Mouse (Mus musculus) limb, embryonic 15.5 days (tissue): ENCODE data around the gene Mtf1. TPM values are rescaled to one million over a fixed set of nuclear protein-coding genes. Genes with fewer than 3 reads are reported as not detected.

Source experiments
- ATAC-seq: fragments of 200-750 bp; cut with Nextera tagmentation; 2 replicates; pipeline ENCODE4 v1.8.0; 2017; ENCODE audit warnings: low read depth, moderate TSS enrichment; ENCODE audit not compliant: insufficient number of reproducible peaks, low FRiP score, low TSS enrichment
- H3K27ac ChIP-seq: fragments of 300-500 bp; sonication (generic); 2 replicates; pipeline ENCODE4 v1.5.1; 2015; ENCODE audit warnings: moderate library complexity, mild to moderate bottlenecking, inconsistent platforms
- H3K27me3 ChIP-seq: fragments of 300-500 bp; sonication (generic); 2 replicates; pipeline ENCODE4 v1.6.1; 2015; ENCODE audit warnings: inconsistent platforms
- H3K36me3 ChIP-seq: fragments of 300-500 bp; sonication (generic); 2 replicates; pipeline ENCODE4 v1.6.1; 2015; ENCODE audit warnings: inconsistent platforms
- H3K4me1 ChIP-seq: fragments of 300-500 bp; sonication (generic); 2 replicates; pipeline ENCODE4 v1.6.1; 2015; ENCODE audit warnings: inconsistent platforms
- H3K4me2 ChIP-seq: fragments of 300-500 bp; sonication (generic); 2 replicates; pipeline ENCODE4 v1.6.1; 2015; ENCODE audit warnings: mild to moderate bottlenecking, inconsistent platforms
- H3K4me3 ChIP-seq: fragments of 300-500 bp; sonication (generic); 2 replicates; pipeline ENCODE4 v1.5.1; 2015; ENCODE audit warnings: mild to moderate bottlenecking, inconsistent platforms
- H3K9ac ChIP-seq: fragments of 300-500 bp; sonication (generic); 2 replicates; pipeline ENCODE4 v1.6.1; 2015; ENCODE audit warnings: inconsistent platforms
- H3K9me3 ChIP-seq: fragments of 300-500 bp; sonication (generic); 2 replicates; pipeline ENCODE4 v1.6.1; 2016; ENCODE audit warnings: inconsistent platforms
- WGBS: fragments of 180-500 bp; shearing (Covaris S2); methylation state at CpG from one replicate; pipeline ENCODE4 v1.1.7; 2015; 5-methylcytosine and 5-hydroxymethylcytosine counted together
- polyA plus RNA-seq: library from polyadenylated mRNA; unstranded; fragments of >200 nt; fragmentation: Nextera tagmentation; extraction: Ambion mirVana; gene quantifications from 2 replicates; pipeline ENCODE4 v1.2.1, GENCODE M21; 2015

The Mtf1 gene
- polyA plus RNA-seq, 1 experiment from 2014 or later = 10.7 TPM

- no peak within 1 kb of the TSS for H3K9ac ChIP-seq
- 5% methylated on average over 11 of the region's 11 CpGs for WGBS
- peak within 1 kb of the TSS; percentile 28 for H3K4me3 ChIP-seq
- no peak for ATAC-seq
- H3K36me3 ChIP-seq = no peaks in the 10 kb centered on the region
- peaks cover 65% of the 10 kb centered on the region for H3K27me3 ChIP-seq
- H3K4me1 ChIP-seq = peaks cover 15% of the 10 kb centered on the region
- peak within 1 kb of the TSS; percentile 47 for H3K4me2 ChIP-seq
- H3K9me3 ChIP-seq = no peaks in the 10 kb centered on the region
- no peak within 1 kb of the TSS for H3K27ac ChIP-seq
These were observed 78.7 kb downstream of the Mtf1 start, which contains the start of gene Epha10 for GRCm38 (mm10) chr4:124880599-124880998. Gene Epha10, plus strand, starts transcription at chr4:124880899.

DNA sequence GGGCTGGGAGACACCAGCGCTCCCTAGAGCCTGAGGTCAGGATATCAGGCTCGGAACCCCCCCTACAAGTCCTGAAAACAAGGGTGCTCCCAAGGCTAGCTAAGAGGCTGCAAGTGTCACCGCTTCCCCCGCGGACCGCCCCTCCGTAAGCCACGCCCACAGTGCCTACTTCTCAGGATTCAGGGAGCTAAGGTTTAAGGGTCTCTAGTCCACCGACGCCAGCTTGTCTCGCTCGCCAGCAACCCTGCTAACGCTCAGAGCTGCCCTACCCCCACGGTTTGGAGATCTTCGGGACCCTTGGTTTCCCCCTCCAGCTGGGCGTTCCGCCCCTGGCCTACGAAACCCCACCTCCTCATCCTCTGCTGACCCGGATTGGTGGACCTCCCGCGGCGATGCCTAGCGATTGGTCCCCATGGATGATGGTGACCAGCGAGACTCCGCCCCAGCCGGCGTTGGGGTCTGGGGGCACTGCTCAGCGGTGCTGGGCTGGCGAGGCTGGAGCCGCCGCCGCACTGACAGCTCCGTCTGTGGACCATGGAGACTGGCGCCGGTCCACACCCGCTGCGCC lies 79.5 kb downstream of the Mtf1 start:
- peaks cover 15% of the 10 kb centered on the region for H3K4me1 ChIP-seq
- H3K4me3 ChIP-seq = peak overlapping the region; percentile 28
- H3K36me3 ChIP-seq = no peaks in the 10 kb centered on the region
- H3K4me2 ChIP-seq = peak overlapping the region; percentile 47
- no peaks in the 10 kb centered on the region for H3K9me3 ChIP-seq
- H3K9ac ChIP-seq = no peak overlapping the region
- under 1% methylated on average over 37 of the region's 37 CpGs for WGBS
- ATAC-seq = peak; percentile 5; the same call in 1 of the 2 replicates
- H3K27ac ChIP-seq = no peak overlapping the region
- peaks cover 74% of the 10 kb centered on the region for H3K27me3 ChIP-seq

GRCm38 (mm10) chr4:124882151-124882729 lies 80.3 kb downstream of the Mtf1 start:
- Histone ChIP-seq H3K9me3 (no peaks in the 10 kb centered on the region), H3K4me1 (peaks cover 15% of the 10 kb centered on the region), H3K27me3 (peaks cover 77% of the 10 kb centered on the region), H3K4me3 (no peak overlapping the region; the same call in 1 of the 2 replicates), H3K36me3 (no peaks in the 10 kb centered on the region), H3K4me2 (no peak overlapping the region; the same call in 1 of the 2 replicates), H3K9ac (no peak overlapping the region), H3K27ac (no peak overlapping the region)
- WGBS = 1% methylated on average over 35 of the region's 37 CpGs
- ATAC-seq = 0 out of 2 replicates have a peak, but pooled peaks have one; percentile 15

GRCm38 (mm10) chr4:124888702-124889101 lies 86.8 kb downstream of the Mtf1 start:
- 68% methylated on average over 7 of the region's 7 CpGs for WGBS
- Histone ChIP-seq H3K36me3 (no peaks in the 10 kb centered on the region), H3K27me3 (peaks cover 68% of the 10 kb centered on the region), H3K27ac (no peak overlapping the region), H3K4me3 (no peak overlapping the region), H3K9me3 (no peaks in the 10 kb centered on the region), H3K9ac (no peak overlapping the region), H3K4me1 (no peaks in the 10 kb centered on the region), H3K4me2 (no peak overlapping the region)
- ATAC-seq = no peak

- ATAC-seq = no peak
- WGBS = 78% methylated on average over 2 of the region's 2 CpGs
- H3K4me2 ChIP-seq = no peak overlapping the region
- peaks cover 71% of the 10 kb centered on the region for H3K27me3 ChIP-seq
- no peak overlapping the region for H3K4me3 ChIP-seq
- no peak overlapping the region for H3K27ac ChIP-seq
- H3K4me1 ChIP-seq = peaks cover 6% of the 10 kb centered on the region
- no peaks in the 10 kb centered on the region for H3K9me3 ChIP-seq
- no peaks in the 10 kb centered on the region for H3K36me3 ChIP-seq
- H3K9ac ChIP-seq = no peak overlapping the region
These were observed 88.0 kb downstream of the Mtf1 start for GRCm38 (mm10) chr4:124889935-124890334.

DNA sequence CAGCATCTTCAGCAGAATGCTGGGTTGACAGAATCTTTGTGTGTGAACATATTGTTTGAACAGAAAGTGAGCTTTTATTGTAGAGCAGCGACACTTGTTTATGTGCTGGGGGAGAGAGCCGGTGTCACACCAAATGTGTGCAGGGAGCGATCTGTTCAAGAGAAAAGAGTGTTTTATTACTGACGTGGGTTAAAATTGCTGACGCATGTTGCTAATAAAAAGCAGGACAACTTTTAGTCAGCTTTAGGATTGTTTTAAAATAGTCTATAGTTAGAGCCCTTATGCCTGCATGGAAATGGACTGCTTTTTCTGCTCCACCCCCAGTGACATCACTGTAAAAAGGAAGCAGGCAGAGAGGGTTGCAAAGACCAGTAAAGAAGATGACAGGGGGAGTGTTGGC lies 88.9 kb downstream of the Mtf1 start:
- Histone ChIP-seq H3K4me3 (no peak overlapping the region), H3K4me2 (no peak overlapping the region), H3K27me3 (peaks cover 71% of the 10 kb centered on the region), H3K36me3 (no peaks in the 10 kb centered on the region), H3K27ac (no peak overlapping the region), H3K9me3 (no peaks in the 10 kb centered on the region), H3K9ac (no peak overlapping the region), H3K4me1 (peaks cover 8% of the 10 kb centered on the region)
- WGBS = 45% methylated on average over 5 of the region's 5 CpGs
- ATAC-seq = no peak

DNA sequence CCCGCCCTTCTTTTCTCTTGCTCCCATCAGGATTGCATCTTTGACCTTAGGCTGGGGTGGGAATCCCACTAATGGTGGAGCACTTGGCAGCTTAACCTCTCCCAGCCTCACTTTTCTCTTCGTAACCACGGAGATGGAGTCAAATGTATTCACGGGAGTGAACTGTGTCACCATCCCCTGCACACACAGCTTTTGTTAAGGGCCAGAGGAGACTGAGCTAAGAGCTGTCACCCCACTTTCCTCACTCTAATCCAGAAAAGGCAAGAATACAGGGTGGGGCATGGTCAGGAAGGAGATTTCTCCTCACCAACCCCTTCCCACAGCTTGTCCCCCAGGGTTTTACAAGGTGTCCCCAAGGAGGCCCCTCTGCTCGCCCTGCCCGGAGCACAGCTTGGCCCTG lies 91.9 kb downstream of the Mtf1 start:
- WGBS = 30% methylated on average over 6 of the region's 6 CpGs
- H3K27me3 ChIP-seq = peaks cover 75% of the 10 kb centered on the region
- peaks cover 8% of the 10 kb centered on the region for H3K4me1 ChIP-seq
- no peaks in the 10 kb centered on the region for H3K36me3 ChIP-seq
- no peak overlapping the region for H3K4me3 ChIP-seq
- H3K27ac ChIP-seq = no peak overlapping the region
- no peak overlapping the region for H3K9ac ChIP-seq
- ATAC-seq = no peak
- H3K9me3 ChIP-seq = no peaks in the 10 kb centered on the region
- H3K4me2 ChIP-seq = no peak overlapping the region

GRCm38 (mm10) chr4:124894508-124895428 lies 92.9 kb downstream of the Mtf1 start:
- 2% methylated on average over 83 of the region's 83 CpGs for WGBS
- Histone ChIP-seq H3K9me3 (no peaks in the 10 kb centered on the region), H3K27me3 (peaks cover 84% of the 10 kb centered on the region), H3K36me3 (no peaks in the 10 kb centered on the region), H3K4me1 (peaks cover 8% of the 10 kb centered on the region), H3K27ac (no peak overlapping the region), H3K4me2 (peak overlapping the region; percentile 58), H3K4me3 (peak overlapping the region; percentile 38), H3K9ac (no peak overlapping the region)
- peak; percentile 44; the same call in 1 of the 2 replicates for ATAC-seq

GRCm38 (mm10) chr4:124898428-124898827 lies 96.5 kb downstream of the Mtf1 start:
- 66% methylated on average over 10 of the region's 10 CpGs for WGBS
- Histone ChIP-seq H3K4me1 (peaks cover 8% of the 10 kb centered on the region), H3K4me3 (no peak overlapping the region), H3K27me3 (peaks cover 75% of the 10 kb centered on the region), H3K9me3 (no peaks in the 10 kb centered on the region), H3K4me2 (no peak overlapping the region), H3K36me3 (no peaks in the 10 kb centered on the region), H3K27ac (no peak overlapping the region), H3K9ac (no peak overlapping the region)
- no peak for ATAC-seq

Other genes with a start within 250 kb of the Mtf1 start
- gene 3100002H09Rik, start 191.3 kb upstream of the Mtf1 start, polyA plus RNA-seq = not detected in 2 replicates
- gene Pou3f1, start 145.3 kb upstream of the Mtf1 start, polyA plus RNA-seq = 1.1 and 1.7 TPM in 2 replicates
- gene Utp11, start 108.5 kb upstream of the Mtf1 start, polyA plus RNA-seq = 74.7 and 79.4 TPM in 2 replicates
- gene Fhl3, start 101.4 kb upstream of the Mtf1 start, polyA plus RNA-seq = 11.5 and 15.4 TPM in 2 replicates
- gene Sf3a3, start 87.3 kb upstream of the Mtf1 start, polyA plus RNA-seq = 131 and 134 TPM in 2 replicates
- 31.0 and 33.5 TPM in 2 replicates for gene Inpp5b, start 60.3 kb upstream of the Mtf1 start, polyA plus RNA-seq
- gene Yrdc, start 48.6 kb downstream of the Mtf1 start, polyA plus RNA-seq = 32.1 and 40.1 TPM in 2 replicates
- 51.9 and 55.7 TPM in 2 replicates for gene 1110065P20Rik, start 49.1 kb downstream of the Mtf1 start, polyA plus RNA-seq
- 0.25 and 0.52 TPM in 2 replicates for gene Maneal, start 60.1 kb downstream of the Mtf1 start, polyA plus RNA-seq
- 0.05 and 0.08 TPM in 2 replicates for gene Epha10, start 78.8 kb downstream of the Mtf1 start, polyA plus RNA-seq
- gene 9930104L06Rik, start 134.9 kb downstream of the Mtf1 start, polyA plus RNA-seq = 13.8 and 16.6 TPM in 2 replicates
- gene Cdca8, start 137.2 kb downstream of the Mtf1 start, polyA plus RNA-seq = 95.9 and 97.8 TPM in 2 replicates
- 1.7 and 2.4 TPM in 2 replicates for gene Rspo1, start 184.3 kb downstream of the Mtf1 start, polyA plus RNA-seq
- gene Gnl2, start 214.5 kb downstream of the Mtf1 start, polyA plus RNA-seq = 78.4 and 84.7 TPM in 2 replicates